Mouse (Mus musculus) macrophage (primary cell): ENCODE measurements around the gene Ifi209. TPM values are rescaled to one million over a fixed set of nuclear protein-coding genes. Genes with fewer than 3 reads are reported as not detected.

Source experiments
- polyA plus RNA-seq: library from polyadenylated mRNA; stranded (reverse); fragments of 250-400 nt; gene quantifications from 3 replicates; pipeline ENCODE4 v1.2.4, GENCODE M21; 2018; ENCODE audit warnings: inconsistent platforms

The Ifi209 gene
- polyA plus RNA-seq, 1 experiment from 2014 or later, result 69.4 TPM

Other genes starting within 250 kb of the Ifi209 start
- 25.2 to 49.7 TPM (median 27.2 TPM) in 3 replicates for gene Ifi206, start 139.9 kb upstream of the Ifi209 start, polyA plus RNA-seq
- 0.47 to 1.00 TPM (median 0.48 TPM) in 3 replicates for gene Ifi214, start 95.0 kb upstream of the Ifi209 start, polyA plus RNA-seq
- 21.9 to 62.9 TPM (median 23.1 TPM) in 3 replicates for gene Ifi213, start 31.6 kb upstream of the Ifi209 start, polyA plus RNA-seq
- gene Ifi208, start 42.8 kb downstream of the Ifi209 start, polyA plus RNA-seq, result 6.3 to 32.9 TPM (median 8.7 TPM) in 3 replicates
- 254 to 634 TPM (median 365 TPM) in 3 replicates for gene Ifi207, start 110.8 kb downstream of the Ifi209 start, polyA plus RNA-seq
- 326 to 690 TPM (median 497 TPM) in 3 replicates for gene Ifi204, start 136.0 kb downstream of the Ifi209 start, polyA plus RNA-seq